Mouse (Mus musculus): ENCODE measurements around the gene Shank2.

- TF ChIP-seq CTCF (IDR thresholded peaks at IDR 0.05; ENCODE audit: low read depth) (no peak), EP300 (optimal IDR thresholded peaks at IDR 0.05) (no peak)
These were observed 104.8 kb downstream of the Shank2 start for GRCm38 (mm10) chr7:144106352-144107011.
